Mouse (Mus musculus) bone marrow macrophage, adult 2 months (primary cell): ENCODE results near the gene Cradd.

Source experiments
- CTCF ChIP-seq: IDR thresholded peaks from 2 replicates; pipeline ENCODE4 v1.5.1; 2012; ENCODE audit warnings: low read depth, mild to moderate bottlenecking, low read length, moderate library complexity
- POLR2A ChIP-seq: IDR thresholded peaks from 2 replicates; pipeline ENCODE4 v1.6.1; 2012; ENCODE audit warnings: mild to moderate bottlenecking, low read depth, low read length, borderline replicate concordance

GRCm38 (mm10) chr10:95210167-95210566 is 113.8 kb downstream of the Cradd start:
- no peak for TF ChIP-seq CTCF
- TF ChIP-seq POLR2A, result no peak
